Mouse (Mus musculus) megakaryocyte progenitor cell, adult 5-6 weeks (primary cell): ENCODE results near the gene Lhb. TPM values are rescaled to one million over a fixed set of nuclear protein-coding genes. Genes with fewer than 3 reads are reported as not detected.
"Not testable (repeated sequence)": the region's sequence is repeated elsewhere in the genome, so short reads cannot be mapped to it uniquely, and the experiment has no call there.

Experiments used
- ATAC-seq: replicated peaks from 2 replicates; pipeline ENCODE4 v1.8.0; 2016; ENCODE audit warnings: mild to moderate bottlenecking, moderate TSS enrichment, inconsistent platforms; ENCODE audit not compliant: poor library complexity
- total RNA-seq, 2 experiments: library from RNA; stranded (forward) in 1 of 2; stranded (reverse) in 1 of 2; fragments of 157-497, 149-512 nt in 1 of 2; fragments of 200-1000 nt in 1 of 2; gene quantifications; 2 replicates each; pipeline versions ENCODE4 v1.2.3 to v1.2.4; 2015 to 2017

Gene Lhb
- total RNA-seq (2015) (not detected in 2 replicates), total RNA-seq (2017) (not detected in 2 replicates)

DNA sequence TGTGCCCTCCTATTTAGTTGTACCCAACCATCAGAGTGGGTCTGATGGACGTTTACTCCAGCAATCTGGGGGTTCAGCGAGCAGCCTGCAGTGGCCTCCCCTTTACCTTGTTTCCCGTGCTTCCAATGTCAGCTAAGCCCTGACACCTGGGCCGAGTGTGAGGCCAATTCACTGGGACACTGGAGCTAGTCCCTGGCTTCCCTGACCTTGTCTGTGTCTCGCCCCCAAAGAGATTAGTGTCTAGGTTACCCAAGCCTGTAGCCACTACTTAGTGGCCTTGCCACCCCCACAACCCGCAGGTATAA lies at the start of gene Lhb:
Gene Lhb (plus strand): TSS at position 206 of the 305 bp plus-strand sequence.
- no peak for ATAC-seq

DNA sequence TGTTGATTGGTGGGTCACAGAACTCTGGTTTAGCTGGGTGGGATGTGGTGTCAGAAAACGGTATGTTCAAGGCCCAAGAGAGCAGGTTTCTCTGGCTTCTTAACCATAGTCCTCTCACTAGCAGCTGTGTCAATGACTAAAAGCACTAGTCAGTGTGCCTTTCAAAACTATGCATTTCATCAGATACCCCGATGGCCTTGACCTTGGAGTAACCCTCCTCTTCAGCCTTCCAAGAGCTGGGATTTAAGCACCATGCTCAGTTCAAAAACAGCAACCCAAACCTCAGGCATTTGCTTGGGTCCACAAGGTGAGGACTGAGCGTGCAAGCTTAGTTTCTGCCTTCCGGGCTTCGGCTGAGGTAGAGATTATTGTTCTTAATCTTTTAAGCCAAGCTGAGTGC lies 48.2 kb upstream of the Lhb start:
- ATAC-seq, result no peak

DNA sequence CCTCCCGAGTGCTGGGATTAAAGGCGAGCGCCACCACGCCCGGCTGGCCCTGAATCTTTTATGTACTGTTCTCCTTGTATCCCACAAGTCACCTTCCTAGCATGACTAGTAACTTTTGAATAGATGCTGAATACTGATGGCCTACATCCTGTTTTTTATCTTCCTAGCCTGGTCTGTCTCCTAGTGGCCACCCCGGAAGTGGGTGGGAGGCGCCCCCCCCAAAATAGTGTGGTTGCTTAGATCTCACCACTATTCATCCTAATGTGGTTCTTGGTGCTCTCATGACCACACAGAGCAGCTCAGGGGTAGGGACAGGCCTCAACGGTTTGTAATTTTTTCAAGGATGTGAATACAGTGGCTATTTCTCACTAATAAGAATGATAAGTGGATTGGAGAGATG lies 46.0 kb upstream of the Lhb start:
- no peak for ATAC-seq

DNA sequence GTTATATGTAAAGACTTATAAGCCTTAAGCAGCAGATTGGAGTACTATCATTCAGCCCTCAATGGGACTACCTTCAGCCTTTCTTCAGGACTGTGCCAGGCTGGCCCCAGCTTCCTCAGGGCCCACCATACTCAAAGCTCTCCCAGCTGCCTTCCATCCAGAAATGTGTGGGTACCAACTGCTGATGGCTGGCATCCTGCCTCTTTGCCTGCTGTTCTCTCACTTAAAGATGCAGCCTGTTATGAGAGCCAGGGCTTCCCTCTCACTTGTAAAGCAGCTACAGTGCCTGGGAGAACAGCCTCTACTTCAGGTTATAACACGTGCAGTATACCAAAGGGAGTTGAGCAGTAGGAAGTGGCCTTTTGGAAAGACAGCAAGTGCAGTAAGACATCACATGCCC lies 44.6 kb upstream of the Lhb start:
- no peak for ATAC-seq

DNA sequence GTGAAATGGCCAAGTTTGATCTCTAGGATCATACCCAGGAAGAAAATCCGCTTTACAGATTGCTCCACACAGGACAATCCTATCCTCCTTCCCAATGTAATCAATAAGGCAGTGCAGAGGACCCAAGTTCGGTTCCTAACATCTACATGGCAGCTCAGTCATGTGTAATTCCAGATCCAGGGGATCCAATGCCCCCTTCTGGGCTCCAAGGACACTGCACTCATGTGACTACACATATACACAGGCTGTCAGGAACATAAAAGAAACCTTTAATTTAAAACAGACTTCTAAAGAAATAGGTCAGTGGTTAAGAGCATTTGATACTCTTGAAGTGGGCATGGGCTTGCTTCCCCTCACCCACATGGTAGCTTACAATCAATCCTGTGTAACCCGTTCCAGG lies 34.5 kb upstream of the Lhb start:
- peak; percentile 60 for ATAC-seq

DNA sequence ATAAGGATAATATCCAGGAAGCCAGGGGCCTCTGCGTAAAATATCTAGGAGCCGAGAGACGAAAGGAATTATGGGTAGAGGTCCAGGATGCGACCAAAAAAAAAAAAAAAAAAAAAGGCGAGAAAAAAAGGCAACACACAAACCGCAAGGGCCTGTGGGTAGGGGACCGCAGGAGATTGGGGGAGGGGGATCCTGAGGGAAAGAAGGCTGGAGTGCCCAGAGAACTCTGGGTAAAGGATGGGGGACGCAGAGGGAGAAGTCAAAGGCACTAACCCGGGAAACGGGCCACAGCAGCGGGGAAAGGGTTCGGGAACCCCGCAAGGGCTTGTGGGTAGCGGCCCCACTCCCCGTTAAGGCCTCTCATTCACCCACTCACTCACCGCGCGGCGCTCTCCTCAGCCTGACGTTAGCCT lies 25.5 kb upstream of the Lhb start:
- ATAC-seq, result peak; percentile 63

DNA sequence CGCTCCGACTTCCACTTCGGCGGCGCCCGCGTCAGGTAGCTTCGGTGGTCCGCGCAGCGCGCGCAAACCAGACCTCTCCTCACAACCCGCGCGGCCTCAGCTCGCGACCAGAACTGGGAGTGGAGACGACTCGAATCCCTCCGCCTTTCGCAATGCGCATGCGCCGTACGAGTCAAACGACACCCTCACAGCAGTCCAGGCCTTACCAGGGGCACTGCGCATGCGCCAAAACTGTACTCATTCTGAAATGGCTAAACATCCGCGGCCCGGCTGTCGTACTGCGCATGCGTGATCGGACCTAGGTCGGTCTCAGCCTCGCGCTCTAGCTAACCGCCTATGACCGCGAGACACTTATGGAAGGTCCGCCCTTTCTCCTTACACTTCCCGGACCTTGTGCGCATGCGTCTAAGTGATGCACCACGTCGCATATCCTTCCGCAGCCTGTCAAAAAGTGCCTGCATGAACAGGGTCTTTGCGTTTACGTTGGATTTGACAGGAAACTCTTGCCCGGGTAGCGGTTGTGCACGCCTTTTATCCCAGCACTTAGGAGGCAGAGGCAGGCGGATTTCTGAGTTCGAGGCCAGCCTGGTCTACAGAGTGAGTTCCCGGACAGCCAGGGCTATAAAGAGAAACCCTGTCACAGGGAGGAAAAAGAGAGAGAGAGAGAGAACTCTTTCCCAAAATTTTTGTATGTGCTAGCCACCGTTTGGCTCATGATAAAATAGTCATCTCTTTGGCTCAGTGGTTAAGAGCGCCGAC lies 24.9 kb upstream of the Lhb start, which contains the start of gene Snrnp70:
Gene Snrnp70 (minus strand): TSS at position 165 of the 759 bp plus-strand sequence.
- peak; percentile 92 for ATAC-seq

DNA sequence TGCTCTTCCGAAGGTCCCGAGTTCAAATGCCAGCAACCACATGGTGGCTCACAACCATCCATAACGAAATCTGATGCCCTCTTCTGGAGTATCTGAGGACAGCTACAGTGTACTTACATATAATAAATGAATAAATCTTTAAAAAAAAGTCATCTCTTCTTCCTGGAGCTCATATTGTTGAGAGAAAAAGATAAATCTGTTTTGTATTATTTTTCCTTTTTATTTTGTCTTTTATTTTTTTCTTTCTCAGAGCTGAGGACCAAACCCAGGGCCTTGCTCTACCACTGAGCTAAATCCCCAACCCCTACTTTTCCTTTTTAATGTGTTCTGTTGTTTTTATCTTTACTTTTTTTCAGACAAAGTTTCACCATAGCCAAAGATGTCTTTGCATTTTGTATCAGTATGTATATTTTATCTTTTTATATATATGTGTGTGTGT lies 24.3 kb upstream of the Lhb start:
- ATAC-seq, result not testable (repeated sequence)

DNA sequence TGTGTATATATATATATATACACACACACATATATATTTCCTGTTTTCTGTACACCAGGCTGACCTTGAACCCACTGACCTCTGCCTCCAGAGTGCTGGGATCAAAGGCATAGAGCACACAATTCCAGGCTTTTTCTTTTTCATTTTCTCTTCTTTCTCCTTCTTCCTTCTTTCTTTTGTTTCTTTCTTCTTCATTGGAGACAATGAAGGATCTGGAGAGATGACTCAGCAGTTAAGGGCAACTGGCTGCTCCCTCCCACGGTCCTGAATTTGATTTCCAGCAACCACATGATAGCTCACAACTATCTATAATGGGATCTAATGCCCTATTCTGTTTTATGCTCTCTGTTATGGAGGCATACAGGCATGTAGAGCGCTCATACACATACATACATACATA lies 23.8 kb upstream of the Lhb start:
- ATAC-seq, result no peak

DNA sequence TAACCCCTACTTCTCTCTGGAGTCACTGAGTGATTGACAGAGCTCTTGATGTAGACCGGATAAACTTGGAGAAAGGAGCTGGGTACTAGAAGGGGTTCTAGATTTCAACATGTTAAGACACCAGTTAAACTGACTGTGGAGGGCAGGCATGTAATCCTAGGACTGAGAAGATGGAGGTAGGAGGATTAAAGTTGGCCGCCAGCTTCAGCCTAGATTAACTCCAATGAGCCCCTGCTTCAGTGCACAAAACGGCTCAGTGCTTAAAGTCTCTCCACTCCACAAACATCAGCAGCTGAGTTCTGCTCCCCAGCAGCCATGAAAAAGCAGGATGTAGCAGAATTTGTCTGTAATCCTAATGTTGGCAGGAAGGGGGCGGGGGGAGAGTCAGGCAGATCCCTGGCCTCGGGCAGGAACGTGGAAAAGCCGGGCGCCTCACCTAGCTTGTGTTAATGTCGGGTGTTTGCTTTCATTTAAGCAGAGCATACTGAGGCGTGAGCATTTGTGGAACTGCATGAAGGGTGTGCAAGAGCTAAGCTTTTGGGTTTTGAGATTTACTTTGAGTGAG lies 19.0 kb upstream of the Lhb start:
- ATAC-seq, result no peak

DNA sequence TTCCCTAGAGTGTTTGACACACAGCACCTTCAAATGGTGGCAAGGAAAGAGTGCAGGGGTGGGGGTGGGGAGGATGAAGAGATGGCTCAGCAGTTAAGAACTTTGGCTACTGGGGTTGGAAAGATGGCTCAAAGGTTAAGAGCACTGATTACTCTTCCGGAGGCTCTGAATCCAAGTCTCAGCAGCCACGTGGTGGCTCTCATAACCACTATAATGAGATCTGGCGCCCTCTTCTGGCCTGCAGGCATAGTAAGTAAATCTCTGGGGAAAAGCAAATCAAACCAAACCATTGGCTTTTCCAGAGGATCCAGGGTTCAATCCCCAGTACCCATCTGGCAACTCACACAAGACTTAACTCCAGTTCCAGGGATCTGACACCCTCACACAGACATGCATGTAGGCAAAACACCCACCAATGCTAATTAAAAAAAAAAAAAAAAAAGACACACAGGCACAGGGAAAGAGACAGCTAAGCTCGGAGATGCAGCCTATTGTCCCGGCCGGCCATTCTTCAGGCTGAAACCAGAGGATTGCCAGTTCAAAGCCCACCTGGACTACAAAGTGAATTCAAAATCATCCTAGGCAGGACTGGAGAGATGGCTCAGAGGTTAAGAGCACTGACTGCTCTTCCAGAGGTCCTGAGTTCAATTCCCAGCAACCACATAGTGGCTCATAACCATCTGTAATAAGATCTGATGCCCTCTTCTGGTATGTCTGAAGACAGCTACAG lies 16.9 kb upstream of the Lhb start:
- peak; percentile 74 for ATAC-seq

DNA sequence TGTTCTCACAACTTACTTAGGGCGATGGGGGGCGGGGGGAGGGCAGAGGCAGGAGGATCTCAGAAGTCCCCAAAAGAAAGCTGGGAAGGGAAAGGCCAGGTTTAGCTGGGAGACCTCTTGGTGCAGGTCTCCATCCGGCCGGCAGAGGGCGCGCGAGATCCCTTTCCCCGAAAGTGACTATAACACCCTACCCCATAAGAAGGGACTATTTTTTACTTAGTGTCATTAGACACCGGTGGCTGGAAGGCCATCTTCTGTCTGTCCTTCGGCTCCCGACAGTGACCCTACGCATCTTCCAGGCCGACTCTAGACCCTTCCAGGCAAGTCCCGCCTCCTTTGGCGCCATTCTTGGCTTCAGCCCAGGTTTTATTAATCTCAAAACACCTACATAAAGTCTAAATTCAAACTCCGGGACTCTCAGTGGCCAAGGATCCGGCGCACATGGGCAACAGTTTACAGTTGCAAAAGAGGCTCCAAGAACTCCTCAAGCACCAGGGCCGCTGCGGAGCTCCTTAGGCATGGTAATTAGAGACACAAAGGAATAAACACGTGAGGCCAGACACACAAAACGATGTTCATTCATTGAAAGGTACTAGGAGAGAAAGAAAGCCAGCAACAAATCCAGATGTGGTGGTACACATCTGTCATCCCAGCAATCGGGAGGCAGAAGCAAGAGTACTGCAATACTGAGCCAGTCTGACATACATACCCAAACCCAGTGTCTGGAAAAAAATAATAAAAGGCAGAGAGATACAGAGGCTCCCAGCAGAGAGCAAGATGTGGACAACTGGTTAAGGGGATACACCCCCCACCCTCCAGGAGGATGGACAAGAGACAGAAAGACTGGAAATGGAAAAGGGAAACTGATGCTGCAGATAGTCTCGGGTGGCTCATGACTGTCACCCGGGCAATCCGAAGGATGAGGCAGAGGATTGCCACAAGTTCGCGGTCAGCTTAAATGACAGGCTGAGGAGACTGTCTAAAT lies 15.2 kb upstream of the Lhb start, which contains the start of gene Kcna7:
Gene Kcna7 (plus strand): TSS at position 563 of the 985 bp plus-strand sequence.
- ATAC-seq, result peak; percentile 86

DNA sequence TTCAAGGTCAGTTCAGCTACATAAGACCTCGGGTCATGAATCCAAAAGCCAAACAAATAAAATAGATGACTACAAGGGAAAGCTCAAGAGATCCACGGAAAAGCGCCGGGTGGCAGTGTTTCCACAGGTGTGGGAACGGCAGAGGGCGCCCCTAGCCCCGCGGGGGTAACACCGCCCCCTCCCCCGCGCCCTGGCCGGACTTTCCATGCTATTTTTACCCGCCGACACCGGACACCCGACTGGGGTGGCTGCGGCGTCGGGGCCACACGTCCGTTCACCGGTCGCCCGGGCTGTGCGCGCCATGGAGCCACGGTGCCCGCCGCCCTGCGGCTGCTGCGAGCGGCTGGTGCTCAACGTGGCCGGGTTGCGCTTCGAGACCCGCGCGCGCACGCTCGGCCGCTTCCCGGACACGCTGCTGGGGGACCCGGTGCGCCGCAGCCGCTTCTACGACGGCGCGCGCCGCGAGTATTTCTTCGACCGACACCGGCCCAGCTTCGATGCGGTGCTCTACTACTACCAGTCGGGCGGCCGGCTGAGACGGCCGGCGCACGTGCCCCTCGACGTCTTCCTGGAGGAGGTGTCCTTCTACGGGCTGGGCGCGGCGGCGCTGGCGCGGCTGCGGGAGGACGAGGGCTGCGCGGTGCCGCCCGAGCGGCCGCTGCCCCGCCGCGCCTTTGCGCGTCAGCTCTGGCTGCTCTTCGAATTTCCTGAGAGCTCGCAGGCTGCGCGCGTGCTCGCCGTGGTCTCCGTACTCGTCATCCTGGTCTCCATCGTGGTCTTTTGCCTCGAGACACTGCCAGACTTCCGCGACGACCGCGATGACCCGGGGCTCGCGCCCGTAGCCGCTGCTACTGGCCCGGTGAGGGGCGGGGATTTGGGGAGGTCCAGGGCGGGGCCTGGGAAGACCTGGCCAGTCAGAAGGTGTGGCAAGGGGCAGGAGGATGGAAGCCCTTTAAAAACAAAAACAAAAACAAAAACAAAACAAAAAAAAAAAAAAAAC lies 14.2 kb upstream of the Lhb start:
- ATAC-seq, result no peak

DNA sequence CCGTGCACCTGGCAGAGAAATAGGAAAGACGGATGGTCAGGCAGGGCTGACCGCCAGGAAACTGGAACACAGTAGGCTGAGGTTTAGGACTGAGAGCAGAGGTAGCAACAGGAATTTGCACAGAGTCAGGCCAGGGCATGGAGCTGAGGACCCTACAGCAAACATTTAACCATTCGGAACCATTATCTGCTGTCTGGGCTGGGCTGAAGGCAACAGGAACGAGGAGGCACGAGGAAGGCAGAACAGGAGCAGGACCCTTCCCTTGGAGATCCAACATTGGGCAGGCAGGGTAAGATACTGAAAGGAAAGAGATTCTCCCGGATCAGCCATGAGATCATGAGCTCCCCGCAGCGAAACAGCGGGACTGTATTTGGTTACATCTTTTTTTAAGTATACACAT lies 12.8 kb upstream of the Lhb start:
- ATAC-seq, result no peak

DNA sequence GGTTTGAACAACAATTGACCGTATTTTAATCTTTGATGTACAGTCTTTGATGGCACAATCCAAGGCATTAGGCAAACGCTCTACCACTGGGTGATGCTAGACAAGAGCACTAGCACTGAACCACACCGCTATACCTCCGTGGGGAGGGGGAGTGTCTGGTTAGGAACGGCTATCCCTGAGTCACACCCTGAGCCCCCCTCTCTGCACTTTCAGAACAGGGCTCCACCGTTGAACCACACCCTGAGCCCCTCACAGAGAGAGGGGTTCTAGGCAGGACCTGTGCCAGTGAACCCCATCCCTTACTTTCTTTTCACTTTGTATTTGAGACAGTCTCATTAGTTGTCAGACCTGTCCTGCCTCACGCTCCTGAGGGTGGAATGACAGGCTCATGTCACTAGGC lies 12.3 kb upstream of the Lhb start:
- ATAC-seq, result no peak

DNA sequence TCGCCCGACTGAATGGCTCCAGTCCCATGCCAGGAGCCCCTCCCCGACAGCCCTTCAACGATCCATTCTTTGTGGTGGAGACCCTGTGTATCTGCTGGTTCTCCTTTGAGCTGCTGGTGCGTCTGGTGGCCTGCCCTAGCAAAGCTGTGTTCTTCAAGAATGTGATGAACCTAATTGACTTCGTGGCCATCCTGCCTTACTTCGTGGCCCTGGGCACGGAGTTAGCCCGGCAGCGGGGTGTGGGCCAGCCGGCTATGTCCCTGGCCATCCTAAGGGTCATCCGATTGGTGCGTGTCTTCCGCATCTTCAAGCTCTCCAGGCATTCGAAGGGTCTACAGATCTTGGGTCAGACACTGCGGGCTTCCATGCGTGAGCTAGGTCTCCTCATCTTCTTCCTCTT lies 11.7 kb upstream of the Lhb start:
- ATAC-seq, result no peak

DNA sequence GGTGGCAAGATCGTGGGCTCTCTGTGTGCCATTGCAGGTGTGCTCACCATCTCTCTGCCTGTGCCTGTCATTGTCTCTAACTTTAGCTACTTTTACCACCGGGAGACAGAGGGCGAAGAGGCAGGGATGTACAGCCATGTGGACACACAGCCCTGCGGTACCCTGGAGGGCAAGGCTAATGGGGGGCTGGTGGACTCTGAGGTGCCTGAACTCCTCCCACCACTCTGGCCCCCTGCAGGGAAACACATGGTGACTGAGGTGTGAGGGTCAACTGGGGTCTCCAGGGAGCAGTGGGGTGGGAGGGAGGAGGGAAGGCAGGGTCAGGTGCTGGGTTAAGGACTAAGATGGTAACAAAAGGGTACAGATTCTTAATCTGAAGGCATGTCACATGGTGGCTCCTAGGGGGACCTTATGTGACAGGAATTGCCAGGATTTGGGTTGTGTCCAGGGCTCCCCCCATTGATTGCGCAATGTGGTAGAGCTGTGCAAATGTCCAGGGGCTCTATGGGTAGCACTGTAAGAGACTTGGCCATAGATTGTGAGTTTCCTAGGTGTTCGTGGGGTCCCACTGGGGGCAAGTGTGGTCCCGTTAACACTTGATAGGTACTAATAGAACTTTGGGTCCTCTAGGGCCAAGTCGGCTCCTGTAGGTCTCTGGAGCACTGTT lies 11.0 kb upstream of the Lhb start:
- ATAC-seq, result no peak

DNA sequence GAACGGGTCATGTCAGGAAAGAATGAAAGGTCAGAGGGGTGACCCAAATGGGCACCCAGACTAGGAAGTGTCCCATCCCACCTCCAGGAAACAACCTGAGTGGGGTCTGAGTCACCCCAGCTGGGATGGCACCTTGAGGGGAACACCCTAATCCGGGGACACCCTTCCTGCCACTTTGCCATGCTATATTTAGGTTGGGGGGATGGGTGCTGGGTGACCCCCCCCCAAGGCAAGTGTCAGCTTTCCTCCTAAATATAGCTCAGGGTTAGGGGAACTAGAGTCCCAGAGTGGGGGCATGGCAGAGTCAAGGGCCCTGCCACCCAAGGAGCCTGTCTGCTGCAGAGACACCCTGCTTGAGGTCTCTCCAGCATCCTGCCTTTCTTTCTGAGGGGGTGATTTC lies 8.2 kb upstream of the Lhb start:
- no peak for ATAC-seq
